Mouse (Mus musculus) heart, postnatal 0 days (tissue): ENCODE measurements around the gene Gm10142.

ENCODE experiments used
- CTCF ChIP-seq: IDR thresholded peaks from 2 replicates; pipeline ENCODE4 v1.5.1; 2016; ENCODE audit warnings: antibody characterized with exemption, control low read depth, low read depth
- EP300 ChIP-seq: IDR thresholded peaks from 2 replicates; pipeline ENCODE4 v1.6.1; 2016; ENCODE audit warnings: antibody characterized with exemption, low read depth

GRCm38 (mm10) chr10:77673765-77674164 lies 41.8 kb upstream of the Gm10142 start:
- TF ChIP-seq CTCF: no peak
- TF ChIP-seq EP300: no peak
